Mouse (Mus musculus): ENCODE measurements around the gene Cap2.

Cap2 gene

GRCm38 (mm10) chr13:46695296-46695908 lies 193.8 kb downstream of the Cap2 start:
- no peak for DNase-seq (ENCODE audit: low read depth, low spot score)

GRCm38 (mm10) chr13:46695932-46696331 lies 194.3 kb downstream of the Cap2 start:
- no peak for DNase-seq (ENCODE audit: low read depth, low spot score)

GRCm38 (mm10) chr13:46696788-46697187 lies 195.1 kb downstream of the Cap2 start:
- DNase-seq (ENCODE audit: low read depth, low spot score), result no peak

- no peak for DNase-seq (ENCODE audit: low read depth, low spot score)
Measured at GRCm38 (mm10) chr13:46699372-46699771, 197.7 kb downstream of the Cap2 start.

Data from CD4-positive helper T cell, adult 2 months (primary cell).